Mouse (Mus musculus) limb, embryonic 15.5 days (tissue): ENCODE measurements around the gene Cbr1. TPM values are rescaled to one million over a fixed set of nuclear protein-coding genes. Genes with fewer than 3 reads are reported as not detected.
A peak's percentile ranks its signal among the peaks of the same experiment; 100 is the strongest.

Experiments used
- ATAC-seq: fragments of 200-750 bp; cut with Nextera tagmentation; 2 replicates; pipeline ENCODE4 v1.8.0; 2017; ENCODE audit warnings: low read depth, moderate TSS enrichment; ENCODE audit not compliant: insufficient number of reproducible peaks, low FRiP score, low TSS enrichment
- H3K27ac ChIP-seq: fragments of 300-500 bp; sonication (generic); 2 replicates; pipeline ENCODE4 v1.5.1; 2015; ENCODE audit warnings: moderate library complexity, mild to moderate bottlenecking, inconsistent platforms
- H3K27me3 ChIP-seq: fragments of 300-500 bp; sonication (generic); 2 replicates; pipeline ENCODE4 v1.6.1; 2015; ENCODE audit warnings: inconsistent platforms
- H3K36me3 ChIP-seq: fragments of 300-500 bp; sonication (generic); 2 replicates; pipeline ENCODE4 v1.6.1; 2015; ENCODE audit warnings: inconsistent platforms
- H3K4me1 ChIP-seq: fragments of 300-500 bp; sonication (generic); 2 replicates; pipeline ENCODE4 v1.6.1; 2015; ENCODE audit warnings: inconsistent platforms
- H3K4me2 ChIP-seq: fragments of 300-500 bp; sonication (generic); 2 replicates; pipeline ENCODE4 v1.6.1; 2015; ENCODE audit warnings: mild to moderate bottlenecking, inconsistent platforms
- H3K4me3 ChIP-seq: fragments of 300-500 bp; sonication (generic); 2 replicates; pipeline ENCODE4 v1.5.1; 2015; ENCODE audit warnings: mild to moderate bottlenecking, inconsistent platforms
- H3K9ac ChIP-seq: fragments of 300-500 bp; sonication (generic); 2 replicates; pipeline ENCODE4 v1.6.1; 2015; ENCODE audit warnings: inconsistent platforms
- H3K9me3 ChIP-seq: fragments of 300-500 bp; sonication (generic); 2 replicates; pipeline ENCODE4 v1.6.1; 2016; ENCODE audit warnings: inconsistent platforms
- WGBS: fragments of 180-500 bp; shearing (Covaris S2); methylation state at CpG from one replicate; pipeline ENCODE4 v1.1.7; 2015; 5-methylcytosine and 5-hydroxymethylcytosine counted together
- polyA plus RNA-seq: library from polyadenylated mRNA; unstranded; fragments of >200 nt; fragmentation: Nextera tagmentation; extraction: Ambion mirVana; gene quantifications from 2 replicates; pipeline ENCODE4 v1.2.1, GENCODE M21; 2015

Cbr1 gene
- polyA plus RNA-seq = 83.4 and 86.3 TPM in 2 replicates

DNA sequence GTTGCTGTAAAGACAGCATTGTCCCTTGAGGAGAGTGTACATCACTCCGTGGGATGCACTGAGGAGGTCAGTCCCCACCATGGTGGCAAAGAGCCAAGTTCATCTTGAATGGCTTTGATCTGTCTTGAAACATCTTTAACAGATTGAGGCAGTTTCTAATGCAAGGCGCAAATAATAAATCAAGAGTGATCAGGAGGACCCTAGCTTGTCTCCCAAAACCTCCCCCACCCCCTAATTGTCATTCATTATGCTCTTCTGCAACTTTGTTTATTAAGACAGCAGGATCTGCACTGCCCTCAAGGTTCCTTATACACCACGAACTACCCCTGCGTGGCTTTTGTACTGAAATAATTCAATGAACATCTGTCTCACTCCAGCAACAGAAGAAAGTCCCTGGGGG, at the start of gene Cbr1:
Gene Cbr1, plus strand, starts transcription at position 301 of the 400 bp plus-strand sequence.
- H3K4me1 ChIP-seq = peaks cover 25% of the 10 kb centered on the region
- 66% methylated on average over 4 of the region's 4 CpGs for WGBS
- no peaks in the 10 kb centered on the region for H3K9me3 ChIP-seq
- H3K27me3 ChIP-seq = no peaks in the 10 kb centered on the region
- H3K9ac ChIP-seq = no peak within 1 kb of the TSS
- ATAC-seq = no peak
- 0 out of 2 replicates have a peak, but pooled peaks cover 5% of the 10 kb centered on the region for H3K36me3 ChIP-seq
- H3K4me3 ChIP-seq = peak within 1 kb of the TSS; percentile 66
- peak within 1 kb of the TSS; percentile 90 for H3K4me2 ChIP-seq
- no peak within 1 kb of the TSS for H3K27ac ChIP-seq

DNA sequence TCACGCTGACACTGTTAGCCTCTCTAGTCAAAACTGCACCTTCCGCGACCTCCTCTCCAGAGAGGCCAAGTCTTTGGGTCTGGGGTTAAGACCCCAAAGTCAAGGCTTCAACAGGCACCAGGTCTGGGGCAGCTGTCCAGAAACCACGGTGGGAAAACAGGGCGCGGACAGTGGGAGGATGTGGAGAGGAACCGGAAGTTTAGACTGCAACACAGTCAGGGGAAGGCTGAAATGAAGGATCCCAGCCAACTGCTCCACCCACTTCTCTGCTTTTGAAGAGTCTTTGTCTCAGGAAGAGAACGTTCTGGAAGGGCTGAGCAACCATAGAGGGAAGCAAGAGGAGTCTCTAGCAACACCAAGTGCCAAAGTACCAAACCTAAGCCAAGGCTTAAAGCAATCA, 48.0 kb upstream of the Cbr1 start:
- Histone ChIP-seq H3K4me3 (no peak overlapping the region), H3K9ac (no peak overlapping the region), H3K27ac (no peak overlapping the region), H3K9me3 (no peaks in the 10 kb centered on the region), H3K4me1 (peaks cover 13% of the 10 kb centered on the region), H3K4me2 (no peak overlapping the region), H3K36me3 (no peaks in the 10 kb centered on the region), H3K27me3 (peaks cover 5% of the 10 kb centered on the region; the same call in 1 of the 2 replicates)
- no peak for ATAC-seq
- 63% methylated on average over 8 of the region's 8 CpGs for WGBS

DNA sequence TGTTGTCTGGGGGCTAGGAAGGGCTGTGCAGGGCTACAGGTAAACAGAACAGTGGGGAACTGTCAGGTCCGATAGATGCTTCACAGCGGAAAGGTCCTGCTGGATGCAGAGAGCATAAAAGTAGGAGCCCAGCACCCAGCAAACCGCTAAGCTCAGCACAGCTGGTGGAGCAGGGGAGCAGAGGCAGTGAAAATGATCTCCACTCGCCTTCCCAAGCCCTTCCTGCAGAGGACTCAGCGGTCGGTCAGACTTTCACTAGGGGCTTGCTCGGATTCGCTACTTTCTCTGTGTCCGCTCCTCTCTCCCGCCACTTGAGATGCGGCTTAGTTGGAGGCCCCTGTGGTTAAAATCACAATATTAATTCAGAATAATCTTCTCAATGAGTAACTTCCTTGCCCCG, 47.2 kb upstream of the Cbr1 start:
- Histone ChIP-seq H3K4me1 (peaks cover 13% of the 10 kb centered on the region), H3K27ac (no peak overlapping the region), H3K27me3 (peaks cover 5% of the 10 kb centered on the region; the same call in 1 of the 2 replicates), H3K9me3 (no peaks in the 10 kb centered on the region), H3K9ac (no peak overlapping the region), H3K4me3 (0 out of 2 replicates have a peak overlapping the region, but pooled peaks have one; percentile 4), H3K4me2 (peak overlapping the region; percentile 26), H3K36me3 (no peaks in the 10 kb centered on the region)
- ATAC-seq = no peak
- WGBS = 12% methylated on average over 12 of the region's 12 CpGs

DNA sequence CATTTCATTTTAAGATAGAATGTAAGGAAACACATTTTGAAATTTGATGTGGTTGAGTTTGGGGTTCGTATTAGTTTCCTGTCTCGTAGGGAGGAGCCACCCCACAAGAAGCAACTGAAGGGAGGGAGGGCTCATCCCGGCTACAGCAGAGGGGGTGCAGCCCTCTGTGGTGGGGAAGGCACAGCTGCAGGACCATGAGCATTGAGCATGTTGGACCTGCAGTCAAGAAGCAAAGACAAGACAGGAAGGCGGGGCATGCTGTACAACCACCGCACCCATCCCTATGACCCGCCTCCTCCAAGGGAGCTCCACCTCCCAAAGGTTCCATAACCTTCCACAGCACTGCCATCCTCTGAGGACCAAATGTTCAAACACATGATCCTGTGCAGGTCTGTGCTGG, 33.3 kb upstream of the Cbr1 start:
- no peaks in the 10 kb centered on the region for H3K9me3 ChIP-seq
- H3K4me2 ChIP-seq = no peak overlapping the region
- H3K4me1 ChIP-seq = peaks cover 17% of the 10 kb centered on the region
- 92% methylated on average over 6 of the region's 6 CpGs for WGBS
- H3K27ac ChIP-seq = no peak overlapping the region
- H3K27me3 ChIP-seq = no peaks in the 10 kb centered on the region
- ATAC-seq = no peak
- no peak overlapping the region for H3K4me3 ChIP-seq
- no peak overlapping the region for H3K9ac ChIP-seq
- H3K36me3 ChIP-seq = no peaks in the 10 kb centered on the region

DNA sequence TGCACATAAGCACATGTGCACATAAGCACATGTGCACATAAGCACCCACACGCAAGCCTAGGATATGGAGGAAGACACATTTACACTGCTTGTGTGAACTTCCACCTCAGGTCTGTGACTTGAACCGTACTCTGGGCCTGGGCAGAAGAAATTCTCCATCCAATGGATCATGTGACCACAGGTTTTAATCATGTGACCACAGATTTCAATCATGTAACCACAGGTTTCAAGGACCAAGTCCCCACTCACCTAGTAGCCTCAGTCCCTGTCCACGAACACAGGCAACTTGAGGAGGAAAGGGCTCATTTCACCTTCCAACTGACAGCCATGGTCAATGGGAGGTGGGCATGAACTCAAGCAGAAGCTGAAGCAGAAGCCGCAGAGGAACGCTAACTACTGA, 32.2 kb upstream of the Cbr1 start:
- H3K4me3 ChIP-seq = no peak overlapping the region
- H3K9me3 ChIP-seq = no peaks in the 10 kb centered on the region
- H3K36me3 ChIP-seq = no peaks in the 10 kb centered on the region
- no peaks in the 10 kb centered on the region for H3K27me3 ChIP-seq
- H3K4me2 ChIP-seq = no peak overlapping the region
- ATAC-seq = no peak
- no peak overlapping the region for H3K27ac ChIP-seq
- no peak overlapping the region for H3K9ac ChIP-seq
- H3K4me1 ChIP-seq = peaks cover 17% of the 10 kb centered on the region
- 94% methylated on average over 5 of the region's 5 CpGs for WGBS

DNA sequence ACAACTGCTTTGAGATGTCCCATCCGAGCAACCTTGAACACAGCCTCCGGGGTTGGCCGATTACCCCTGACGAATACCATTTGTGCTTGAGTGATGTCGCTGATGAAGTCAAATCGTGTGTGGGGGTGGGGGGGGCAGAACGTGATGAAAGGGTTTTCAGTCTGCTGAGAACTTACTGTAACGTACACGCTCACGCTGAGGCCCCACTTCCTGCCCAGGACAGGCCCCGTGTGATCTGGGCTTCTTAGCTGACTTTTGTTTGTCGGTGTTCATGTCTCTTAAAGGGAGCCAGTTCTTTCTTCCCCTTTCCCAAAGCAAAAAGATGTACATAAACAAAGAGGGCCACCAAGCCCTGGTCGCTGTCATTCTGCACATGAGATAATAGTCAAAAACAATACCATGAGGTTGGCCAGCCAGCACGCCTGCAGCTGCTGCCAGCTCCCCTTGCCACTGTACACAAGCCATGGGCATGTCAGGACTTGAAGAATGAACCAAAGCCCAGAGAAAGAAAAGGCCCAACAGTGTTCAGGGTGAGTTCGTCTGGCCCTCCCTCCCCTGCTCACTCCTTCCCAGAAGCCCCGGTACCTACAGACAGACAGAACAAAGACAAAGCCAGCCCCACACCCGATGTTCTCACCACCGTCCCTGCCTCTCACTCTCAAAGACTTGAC, 31.0 kb upstream of the Cbr1 start:
- Histone ChIP-seq H3K4me3 (no peak overlapping the region), H3K4me2 (no peak overlapping the region), H3K9me3 (no peaks in the 10 kb centered on the region), H3K36me3 (no peaks in the 10 kb centered on the region), H3K27ac (no peak overlapping the region), H3K4me1 (peaks cover 17% of the 10 kb centered on the region), H3K27me3 (no peaks in the 10 kb centered on the region), H3K9ac (no peak overlapping the region)
- no peak for ATAC-seq
- 44% methylated on average over 18 of the region's 18 CpGs for WGBS

DNA sequence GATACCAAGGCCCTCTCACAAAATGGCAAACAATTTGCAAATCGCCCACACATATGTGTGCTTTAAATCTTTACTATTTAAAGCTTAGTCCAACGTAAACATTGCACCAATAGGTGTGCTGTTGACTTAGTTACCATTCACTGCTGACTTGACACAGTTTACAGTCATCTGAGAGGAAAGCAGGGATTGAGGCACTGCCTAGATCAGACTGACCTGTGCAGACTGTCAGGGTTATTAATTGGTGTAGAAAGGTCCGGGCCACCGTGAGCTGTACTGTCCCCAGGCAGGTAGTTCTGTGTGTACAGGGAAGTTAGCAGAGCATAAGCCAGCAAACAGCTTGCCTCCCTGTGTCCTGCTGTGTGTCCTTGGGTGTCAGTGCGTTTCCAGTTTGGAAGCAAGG, 30.1 kb upstream of the Cbr1 start:
- no peaks in the 10 kb centered on the region for H3K27me3 ChIP-seq

DNA sequence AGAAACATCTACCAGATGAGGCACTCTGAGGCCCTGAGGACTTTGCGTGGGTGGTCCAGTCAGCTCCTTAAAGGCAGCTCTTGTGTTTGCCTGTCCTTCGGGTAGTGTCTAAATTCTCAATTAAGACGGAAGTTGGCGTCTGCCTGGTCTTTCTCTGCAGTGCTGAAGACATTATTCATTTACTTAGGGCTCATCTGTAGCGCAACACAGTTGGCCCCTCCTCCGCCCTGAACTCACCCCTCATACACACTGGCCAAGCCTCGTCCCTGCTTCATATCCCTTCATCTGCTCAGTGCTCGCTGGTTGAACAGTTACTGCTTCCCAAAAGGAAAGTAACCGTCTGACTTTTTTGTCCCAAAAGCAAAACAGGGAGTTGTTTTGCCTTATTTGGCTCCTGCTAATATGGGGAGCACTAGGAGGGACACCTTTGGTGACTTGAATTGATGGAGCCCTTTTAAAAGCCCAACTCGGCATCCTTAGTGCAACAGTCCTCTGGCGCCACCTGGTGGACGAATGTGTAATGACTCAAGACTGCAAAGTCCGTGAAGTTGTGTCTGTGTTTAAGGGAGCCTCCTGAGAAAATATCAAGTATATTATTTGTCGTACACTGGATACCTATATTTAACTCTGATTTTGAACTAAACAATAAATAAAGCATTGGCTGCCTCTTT, 29.1 kb upstream of the Cbr1 start:
- 33% methylated on average over 14 of the region's 14 CpGs for WGBS
- ATAC-seq = no peak
- H3K27ac ChIP-seq = no peak overlapping the region
- no peak overlapping the region for H3K4me3 ChIP-seq
- H3K9me3 ChIP-seq = no peaks in the 10 kb centered on the region
- no peak overlapping the region for H3K4me2 ChIP-seq
- no peaks in the 10 kb centered on the region for H3K27me3 ChIP-seq
- H3K9ac ChIP-seq = no peak overlapping the region
- no peaks in the 10 kb centered on the region for H3K36me3 ChIP-seq
- H3K4me1 ChIP-seq = peaks cover 17% of the 10 kb centered on the region

More for the DNA sequence above, 30.1 kb upstream of the Cbr1 start:
- WGBS = 72% methylated on average over 5 of the region's 5 CpGs
- peaks cover 17% of the 10 kb centered on the region for H3K4me1 ChIP-seq
- no peak overlapping the region for H3K4me2 ChIP-seq
- no peak for ATAC-seq
- no peak overlapping the region for H3K9ac ChIP-seq
- H3K36me3 ChIP-seq = no peaks in the 10 kb centered on the region
- H3K4me3 ChIP-seq = no peak overlapping the region
- no peak overlapping the region for H3K27ac ChIP-seq
- no peaks in the 10 kb centered on the region for H3K9me3 ChIP-seq

DNA sequence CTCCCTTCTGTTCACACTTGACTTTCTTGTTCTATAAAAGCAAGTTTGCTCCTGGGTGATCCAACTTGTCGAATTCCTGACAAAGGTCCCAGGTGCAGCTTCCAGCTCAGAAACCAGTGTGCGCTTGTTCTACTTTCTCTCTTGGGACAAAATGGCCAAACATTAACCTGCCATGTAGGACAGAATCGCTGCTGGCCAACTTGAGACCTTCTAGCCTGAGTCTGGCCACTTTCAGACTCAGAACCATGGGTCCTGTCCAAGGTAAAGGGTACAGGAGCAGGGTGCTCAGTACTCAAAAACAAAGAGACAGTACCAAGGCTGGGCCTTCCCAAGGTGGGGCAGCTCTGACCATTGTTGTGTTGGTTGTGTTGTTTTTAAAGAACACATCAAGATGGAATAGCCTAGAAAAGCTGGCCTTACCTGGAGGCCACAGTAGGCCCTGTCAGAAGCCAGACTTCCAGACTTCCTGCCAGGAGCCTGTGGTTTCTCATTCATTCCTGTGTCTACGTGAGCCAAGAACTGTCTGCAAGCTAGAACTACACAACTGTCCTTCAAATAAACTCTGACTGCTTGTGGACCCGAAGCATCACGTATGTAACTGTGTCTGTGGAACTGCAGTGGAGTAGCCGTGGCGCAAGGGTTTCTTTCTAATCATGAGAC, 27.2 kb upstream of the Cbr1 start:
- Histone ChIP-seq H3K27me3 (no peaks in the 10 kb centered on the region), H3K4me2 (no peak overlapping the region), H3K27ac (no peak overlapping the region), H3K9ac (no peak overlapping the region), H3K4me3 (no peak overlapping the region), H3K36me3 (no peaks in the 10 kb centered on the region), H3K9me3 (no peaks in the 10 kb centered on the region), H3K4me1 (peaks cover 17% of the 10 kb centered on the region)
- 84% methylated on average over 8 of the region's 8 CpGs for WGBS
- ATAC-seq = no peak

DNA sequence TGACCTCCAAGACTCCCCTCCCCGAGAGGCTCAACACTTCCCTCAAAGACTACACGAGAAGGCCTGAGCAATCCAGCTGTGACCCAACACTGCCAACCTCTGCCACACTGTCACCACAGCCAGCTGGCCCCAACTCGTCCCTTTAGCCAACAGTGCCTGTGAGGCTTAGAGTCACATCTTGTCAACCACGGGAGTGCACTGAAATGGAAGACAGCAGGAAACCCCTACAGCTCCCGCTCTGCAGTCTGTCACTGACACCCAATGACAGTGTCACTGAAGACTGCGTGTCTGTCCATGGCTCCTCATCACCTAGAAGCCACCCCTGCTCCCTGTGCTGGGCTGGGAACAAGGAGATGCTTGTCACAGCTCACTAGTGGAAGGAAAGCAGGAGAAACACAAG, 24.5 kb upstream of the Cbr1 start:
- WGBS = 47% methylated on average over 6 of the region's 6 CpGs
- H3K4me3 ChIP-seq = no peak overlapping the region

DNA sequence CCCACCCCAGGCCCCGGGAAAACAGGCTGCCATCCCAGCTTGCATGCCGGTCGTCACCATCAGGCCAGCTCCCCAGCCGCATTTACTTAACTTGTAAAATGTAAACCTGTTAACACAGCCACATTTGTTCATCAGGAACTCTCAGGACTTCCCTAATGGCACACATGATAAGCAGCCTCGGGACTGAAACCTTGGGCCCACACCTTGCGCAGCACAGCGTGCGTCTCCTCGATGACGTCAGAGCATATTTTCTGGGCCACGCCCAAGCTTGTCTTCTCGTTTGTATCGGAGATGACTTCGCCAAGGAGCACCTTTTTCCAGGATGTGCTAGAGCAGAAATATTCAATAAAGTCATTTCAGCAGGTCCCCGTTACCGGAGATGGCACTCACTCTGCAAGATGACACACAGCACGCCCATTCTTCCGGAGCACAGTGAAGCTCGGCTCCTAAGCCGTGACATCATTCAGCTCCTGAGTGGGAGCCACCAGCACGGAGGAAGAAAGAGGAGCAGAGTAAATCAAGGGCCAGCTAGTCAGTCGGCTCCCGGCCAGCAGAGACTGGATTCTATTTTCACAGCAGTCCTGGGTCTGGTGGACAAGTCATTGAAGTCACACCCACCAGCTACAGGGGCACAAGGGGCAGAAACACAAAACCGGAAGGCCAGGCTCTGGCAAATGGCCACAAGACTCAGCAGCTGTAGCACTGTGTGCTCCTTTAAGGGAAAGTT, 20.5 kb upstream of the Cbr1 start:
- Histone ChIP-seq H3K4me3 (no peak overlapping the region), H3K9me3 (no peaks in the 10 kb centered on the region), H3K4me1 (no peaks in the 10 kb centered on the region), H3K36me3 (peaks cover 41% of the 10 kb centered on the region), H3K4me2 (no peak overlapping the region), H3K27me3 (no peaks in the 10 kb centered on the region), H3K9ac (no peak overlapping the region), H3K27ac (no peak overlapping the region)
- peak; percentile 31 for ATAC-seq
- WGBS = 81% methylated on average over 24 of the region's 24 CpGs

More for the DNA sequence above, 24.5 kb upstream of the Cbr1 start:
- H3K36me3 ChIP-seq = peaks cover 19% of the 10 kb centered on the region
- no peak overlapping the region for H3K4me2 ChIP-seq
- H3K27ac ChIP-seq = no peak overlapping the region
- H3K4me1 ChIP-seq = peaks cover 4% of the 10 kb centered on the region; the same call in 1 of the 2 replicates
- H3K27me3 ChIP-seq = no peaks in the 10 kb centered on the region
- no peaks in the 10 kb centered on the region for H3K9me3 ChIP-seq
- no peak overlapping the region for H3K9ac ChIP-seq
- ATAC-seq = no peak
